Mouse (Mus musculus): ENCODE results near the gene Atf7ip.

The Atf7ip gene

GRCm38 (mm10) chr6:136553767-136554569 lies 48.0 kb downstream of the Atf7ip start:
- DNase-seq (ENCODE audit: low spot score): peak; percentile 70

GRCm38 (mm10) chr6:136554774-136555522 lies 49.0 kb downstream of the Atf7ip start:
- DNase-seq (ENCODE audit: low spot score): peak; percentile 30

GRCm38 (mm10) chr6:136555523-136555915 lies 49.6 kb downstream of the Atf7ip start:
- DNase-seq (ENCODE audit: low spot score): peak; percentile 76

- no peak for DNase-seq (ENCODE audit: low spot score)
These were observed 52.5 kb downstream of the Atf7ip start for GRCm38 (mm10) chr6:136558288-136559005.

- DNase-seq (ENCODE audit: low spot score): no peak
These were observed 60.0 kb downstream of the Atf7ip start for GRCm38 (mm10) chr6:136566002-136566401.

GRCm38 (mm10) chr6:136590739-136591138 lies 84.8 kb downstream of the Atf7ip start:
- DNase-seq (ENCODE audit: low spot score): no peak

GRCm38 (mm10) chr6:136594541-136594940 lies 88.6 kb downstream of the Atf7ip start:
- no peak for DNase-seq (ENCODE audit: low spot score)

GRCm38 (mm10) chr6:136602601-136603000 lies 96.6 kb downstream of the Atf7ip start:
- DNase-seq (ENCODE audit: low spot score): no peak

- DNase-seq (ENCODE audit: low spot score): no peak
These were observed 105.6 kb downstream of the Atf7ip start for GRCm38 (mm10) chr6:136611351-136612215.

GRCm38 (mm10) chr6:136612312-136612711 lies 106.3 kb downstream of the Atf7ip start:
- DNase-seq (ENCODE audit: low spot score): no peak

GRCm38 (mm10) chr6:136614156-136614555 lies 108.2 kb downstream of the Atf7ip start:
- DNase-seq (ENCODE audit: low spot score): peak; percentile 32

- DNase-seq (ENCODE audit: low spot score): peak; percentile 92
These were observed 114.6 kb downstream of the Atf7ip start for GRCm38 (mm10) chr6:136620361-136621139.

- DNase-seq (ENCODE audit: low spot score): no peak
These were observed 119.5 kb downstream of the Atf7ip start for GRCm38 (mm10) chr6:136625421-136625820.

- no peak for DNase-seq (ENCODE audit: low spot score)
These were observed 123.7 kb downstream of the Atf7ip start for GRCm38 (mm10) chr6:136629639-136630038.

- DNase-seq (ENCODE audit: low spot score): no peak
These were observed 125.6 kb downstream of the Atf7ip start for GRCm38 (mm10) chr6:136631519-136631918.

- DNase-seq (ENCODE audit: low spot score): no peak
These were observed 126.1 kb downstream of the Atf7ip start for GRCm38 (mm10) chr6:136631945-136632534.

GRCm38 (mm10) chr6:136633154-136633553 lies 127.2 kb downstream of the Atf7ip start:
- no peak for DNase-seq (ENCODE audit: low spot score)

- no peak for DNase-seq (ENCODE audit: low spot score)
These were observed 127.8 kb downstream of the Atf7ip start for GRCm38 (mm10) chr6:136633719-136634118.

GRCm38 (mm10) chr6:136634982-136635381 lies 129.0 kb downstream of the Atf7ip start:
- no peak for DNase-seq (ENCODE audit: low spot score)

- DNase-seq (ENCODE audit: low spot score): no peak
These were observed 138.2 kb downstream of the Atf7ip start for GRCm38 (mm10) chr6:136644171-136644570.

All from retina, embryonic 14.5 days (tissue).